Mouse (Mus musculus): ENCODE measurements around the gene Nit1. TPM values are rescaled to one million over a fixed set of nuclear protein-coding genes. Genes with fewer than 3 reads are reported as not detected.
A peak's percentile ranks its signal among the peaks of the same experiment; 100 is the strongest.

Nit1 gene
- polyA plus RNA-seq, 1 experiment from 2014 or later, result 31.2 TPM

DNA sequence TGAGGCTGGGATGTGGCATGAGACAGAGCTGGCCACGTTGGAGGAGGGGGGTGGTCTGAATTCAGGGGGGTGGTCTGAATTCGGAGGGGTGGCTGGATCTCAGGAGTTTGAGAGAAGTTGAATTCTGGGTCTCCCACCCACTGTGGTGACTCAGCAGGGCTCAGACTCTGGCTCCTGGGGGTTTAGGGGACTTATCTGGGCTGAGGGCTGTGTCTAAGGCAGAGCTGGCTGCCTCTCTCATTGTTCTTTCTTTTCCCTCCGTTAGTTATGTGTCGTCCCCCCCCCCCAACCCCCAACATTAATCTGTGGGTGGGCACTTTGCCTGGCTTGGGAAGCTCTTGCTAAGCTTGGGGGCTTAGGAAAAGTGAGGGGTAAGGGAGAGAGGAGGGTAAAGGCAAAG lies 28.5 kb upstream of the Nit1 start:
- Histone ChIP-seq H3K4me1 (replicated peaks) (0 out of 2 replicates have a peak, but pooled peaks cover 5% of the 10 kb centered on the region), H3K9me3 (replicated peaks) (no peaks in the 10 kb centered on the region), H3K27me3 (peaks cover 12% of the 10 kb centered on the region), H3K4me2 (no peak overlapping the region), H3K4me3 (no peak overlapping the region), H3K36me3 (no peaks in the 10 kb centered on the region), H3K9ac (no peak overlapping the region), H3K27ac (no peak overlapping the region)
- no peak for ATAC-seq (replicated peaks; ENCODE audit: insufficient number of reproducible peaks, insufficient read depth, low FRiP score, low read depth)
- 4% methylated on average over 2 of the region's 4 CpGs for WGBS

DNA sequence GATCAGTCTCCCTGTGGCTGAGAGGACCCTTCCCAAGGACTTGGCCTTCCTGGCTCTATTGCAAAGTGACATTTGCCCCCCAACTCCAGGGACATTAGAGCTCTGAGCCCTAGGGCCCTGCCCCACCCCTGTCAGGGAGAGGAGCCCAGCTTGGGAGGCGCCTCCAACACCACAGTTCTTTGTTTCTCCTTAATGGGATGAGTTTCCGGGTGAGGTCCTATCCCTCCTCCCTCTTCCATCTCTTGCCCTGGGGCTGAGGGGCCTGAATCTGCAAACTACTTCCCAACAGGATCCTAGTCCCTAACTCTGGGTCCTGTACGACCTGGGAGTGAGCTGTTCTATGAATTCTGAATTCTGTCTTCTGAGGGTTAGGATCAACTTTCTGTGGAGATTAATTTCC lies 27.4 kb upstream of the Nit1 start:
- Histone ChIP-seq H3K4me2 (no peak overlapping the region), H3K9me3 (replicated peaks) (no peaks in the 10 kb centered on the region), H3K9ac (no peak overlapping the region), H3K36me3 (no peaks in the 10 kb centered on the region), H3K27ac (no peak overlapping the region), H3K4me1 (replicated peaks) (0 out of 2 replicates have a peak, but pooled peaks cover 5% of the 10 kb centered on the region), H3K27me3 (peaks cover 12% of the 10 kb centered on the region), H3K4me3 (no peak overlapping the region)
- ATAC-seq (replicated peaks; ENCODE audit: insufficient number of reproducible peaks, insufficient read depth, low FRiP score, low read depth), result no peak
- 70% methylated on average over 3 of the region's 3 CpGs for WGBS

GRCm38 (mm10) chr1:171369845-171370556 lies 24.6 kb upstream of the Nit1 start, which contains the start of gene Nectin4:
Gene Nectin4, plus strand, starts transcription at chr1:171370099.
- no peak within 1 kb of the TSS for H3K27ac ChIP-seq
- no peaks in the 10 kb centered on the region for H3K36me3 ChIP-seq
- 39% methylated on average over 20 of the region's 20 CpGs for WGBS
- H3K9ac ChIP-seq, result peak within 1 kb of the TSS; percentile 0; the same call in 1 of the 2 replicates
- no peaks in the 10 kb centered on the region for H3K4me1 ChIP-seq (replicated peaks)
- peaks cover 12% of the 10 kb centered on the region for H3K27me3 ChIP-seq
- ATAC-seq (replicated peaks; ENCODE audit: insufficient number of reproducible peaks, insufficient read depth, low FRiP score, low read depth), result no peak; the same call in 1 of the 2 replicates
- H3K4me3 ChIP-seq, result no peak within 1 kb of the TSS
- H3K4me2 ChIP-seq, result peak within 1 kb of the TSS; percentile 0; the same call in 1 of the 2 replicates
- H3K9me3 ChIP-seq (replicated peaks), result no peaks in the 10 kb centered on the region

DNA sequence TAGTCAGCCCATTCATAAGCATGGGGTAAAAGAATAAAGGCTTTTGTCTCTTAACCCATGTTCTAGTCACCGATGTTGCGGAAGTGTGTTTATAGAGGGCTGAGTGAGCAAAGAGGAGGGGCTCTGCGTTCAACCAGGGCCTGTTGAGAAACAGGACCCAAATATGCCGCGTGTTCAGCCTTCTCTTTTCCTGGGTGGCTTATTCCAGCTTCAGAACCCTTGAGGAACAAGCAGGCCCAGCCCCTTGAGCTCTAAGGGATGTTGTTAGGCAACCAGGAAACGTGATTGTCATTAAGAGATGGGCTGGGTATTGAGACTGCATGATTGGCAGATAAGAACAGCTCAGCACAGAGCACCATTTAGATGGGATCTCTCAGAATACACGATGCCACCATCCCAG lies 20.5 kb upstream of the Nit1 start:
- WGBS, result 68% methylated on average over 7 of the region's 7 CpGs
- H3K9ac ChIP-seq, result no peak overlapping the region
- peaks cover 5% of the 10 kb centered on the region; the same call in 1 of the 2 replicates for H3K4me1 ChIP-seq (replicated peaks)
- H3K4me3 ChIP-seq, result no peak overlapping the region
- no peak overlapping the region for H3K4me2 ChIP-seq
- no peak for ATAC-seq (replicated peaks; ENCODE audit: insufficient number of reproducible peaks, insufficient read depth, low FRiP score, low read depth)
- H3K27ac ChIP-seq, result no peak overlapping the region
- no peaks in the 10 kb centered on the region for H3K9me3 ChIP-seq (replicated peaks)
- H3K36me3 ChIP-seq, result no peaks in the 10 kb centered on the region
- peaks cover 8% of the 10 kb centered on the region for H3K27me3 ChIP-seq

GRCm38 (mm10) chr1:171361106-171362103 lies 16.0 kb upstream of the Nit1 start:
- Histone ChIP-seq H3K4me1 (replicated peaks) (peaks cover 10% of the 10 kb centered on the region), H3K9ac (peak overlapping the region; percentile 45), H3K36me3 (peaks cover 28% of the 10 kb centered on the region), H3K4me2 (peak overlapping the region; percentile 64), H3K4me3 (peak overlapping the region; percentile 47), H3K27ac (no peak overlapping the region), H3K9me3 (replicated peaks) (no peaks in the 10 kb centered on the region), H3K27me3 (no peaks in the 10 kb centered on the region)
- WGBS, result 28% methylated on average over 16 of the region's 16 CpGs
- peak; percentile 47; the same call in 1 of the 2 replicates for ATAC-seq (replicated peaks; ENCODE audit: insufficient number of reproducible peaks, insufficient read depth, low FRiP score, low read depth)

- H3K9me3 ChIP-seq (replicated peaks), result no peaks in the 10 kb centered on the region
- peak within 1 kb of the TSS; percentile 45 for H3K9ac ChIP-seq
- ATAC-seq (replicated peaks; ENCODE audit: insufficient number of reproducible peaks, insufficient read depth, low FRiP score, low read depth), result peak; percentile 87
- H3K27me3 ChIP-seq, result no peaks in the 10 kb centered on the region
- peaks cover 28% of the 10 kb centered on the region for H3K36me3 ChIP-seq
- WGBS, result 1% methylated on average over 21 of the region's 21 CpGs
- H3K4me2 ChIP-seq, result peak within 1 kb of the TSS; percentile 64
- peaks cover 10% of the 10 kb centered on the region for H3K4me1 ChIP-seq (replicated peaks)
- H3K4me3 ChIP-seq, result peak within 1 kb of the TSS; percentile 47
- no peak within 1 kb of the TSS for H3K27ac ChIP-seq
Observed at GRCm38 (mm10) chr1:171360656-171361055, 15.2 kb upstream of the Nit1 start, which contains the start of gene Klhdc9. Gene Klhdc9, minus strand, starts transcription at chr1:171360798.

DNA sequence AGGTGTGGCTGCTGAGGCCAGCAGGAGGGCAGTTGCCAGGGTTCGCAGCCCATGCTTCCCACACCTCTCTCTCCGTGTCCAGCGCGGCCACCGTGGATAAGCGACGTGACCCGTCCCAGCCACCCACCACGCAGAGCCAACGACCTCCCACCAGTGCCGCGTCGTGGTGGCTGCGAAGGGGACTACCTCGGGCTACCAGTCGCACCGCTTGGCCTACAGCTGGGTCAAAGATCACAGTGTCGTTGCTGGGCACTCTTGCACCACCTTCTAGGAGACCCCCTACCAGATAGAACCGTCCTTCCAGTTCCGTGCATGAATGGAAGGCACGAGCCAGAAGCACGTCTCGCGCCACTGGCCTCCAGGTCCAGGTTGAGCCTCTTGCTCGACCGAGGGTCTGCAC lies 14.8 kb upstream of the Nit1 start:
- no peaks in the 10 kb centered on the region for H3K9me3 ChIP-seq (replicated peaks)
- no peaks in the 10 kb centered on the region for H3K27me3 ChIP-seq
- H3K27ac ChIP-seq, result no peak overlapping the region
- WGBS, result 17% methylated on average over 26 of the region's 26 CpGs
- H3K4me2 ChIP-seq, result peak overlapping the region; percentile 64
- H3K36me3 ChIP-seq, result peaks cover 28% of the 10 kb centered on the region
- peak overlapping the region; percentile 47 for H3K4me3 ChIP-seq
- H3K9ac ChIP-seq, result peak overlapping the region; percentile 45
- H3K4me1 ChIP-seq (replicated peaks), result peaks cover 10% of the 10 kb centered on the region
- ATAC-seq (replicated peaks; ENCODE audit: insufficient number of reproducible peaks, insufficient read depth, low FRiP score, low read depth), result peak; percentile 37

- WGBS, result 75% methylated on average over 4 of the region's 4 CpGs
- Histone ChIP-seq H3K9me3 (replicated peaks) (no peaks in the 10 kb centered on the region), H3K4me2 (no peak overlapping the region), H3K4me3 (no peak overlapping the region), H3K27me3 (no peaks in the 10 kb centered on the region), H3K27ac (no peak overlapping the region), H3K36me3 (peaks cover 28% of the 10 kb centered on the region), H3K4me1 (replicated peaks) (peaks cover 10% of the 10 kb centered on the region), H3K9ac (no peak overlapping the region)
- no peak for ATAC-seq (replicated peaks; ENCODE audit: insufficient number of reproducible peaks, insufficient read depth, low FRiP score, low read depth)
Observed at GRCm38 (mm10) chr1:171358421-171358820, 13.0 kb upstream of the Nit1 start.

GRCm38 (mm10) chr1:171356814-171357213 lies 11.4 kb upstream of the Nit1 start:
- H3K9me3 ChIP-seq (replicated peaks), result no peaks in the 10 kb centered on the region
- no peak overlapping the region for H3K4me3 ChIP-seq
- ATAC-seq (replicated peaks; ENCODE audit: insufficient number of reproducible peaks, insufficient read depth, low FRiP score, low read depth), result no peak
- H3K36me3 ChIP-seq, result peaks cover 28% of the 10 kb centered on the region
- H3K4me2 ChIP-seq, result no peak overlapping the region
- no peak overlapping the region for H3K9ac ChIP-seq
- no peak overlapping the region for H3K27ac ChIP-seq
- peaks cover 13% of the 10 kb centered on the region for H3K4me1 ChIP-seq (replicated peaks)
- 89% methylated on average over 2 of the region's 2 CpGs for WGBS
- H3K27me3 ChIP-seq, result no peaks in the 10 kb centered on the region

- Histone ChIP-seq H3K9me3 (replicated peaks) (no peaks in the 10 kb centered on the region), H3K4me2 (no peak overlapping the region), H3K36me3 (peaks cover 28% of the 10 kb centered on the region), H3K9ac (no peak overlapping the region), H3K27ac (no peak overlapping the region), H3K27me3 (no peaks in the 10 kb centered on the region), H3K4me3 (no peak overlapping the region), H3K4me1 (replicated peaks) (peaks cover 8% of the 10 kb centered on the region)
- no peak for ATAC-seq (replicated peaks; ENCODE audit: insufficient number of reproducible peaks, insufficient read depth, low FRiP score, low read depth)
- WGBS, result 80% methylated on average over 5 of the region's 5 CpGs
Observed at GRCm38 (mm10) chr1:171355812-171356340, 10.4 kb upstream of the Nit1 start.

- Histone ChIP-seq H3K36me3 (no peaks in the 10 kb centered on the region; the same call in 1 of the 2 replicates), H3K27me3 (no peaks in the 10 kb centered on the region), H3K4me1 (replicated peaks) (peaks cover 24% of the 10 kb centered on the region), H3K9me3 (replicated peaks) (0 out of 2 replicates have a peak, but pooled peaks cover 6% of the 10 kb centered on the region), H3K27ac (no peak overlapping the region), H3K4me3 (no peak overlapping the region), H3K4me2 (no peak overlapping the region), H3K9ac (no peak overlapping the region)
- ATAC-seq (replicated peaks; ENCODE audit: insufficient number of reproducible peaks, insufficient read depth, low FRiP score, low read depth), result no peak
- 86% methylated on average over 2 of the region's 2 CpGs for WGBS
Observed at GRCm38 (mm10) chr1:171349210-171349609, 3.8 kb upstream of the Nit1 start.

Measured in heart, embryonic 15.5 days (tissue).